Mouse (Mus musculus): ENCODE data around the gene Pias4. TPM values are rescaled to one million over a fixed set of nuclear protein-coding genes. Genes with fewer than 3 reads are reported as not detected.

Pias4 gene
- polyA plus RNA-seq, 1 experiment = 31.6 TPM

GRCm38 (mm10) chr10:81202978-81203720, 35.4 kb upstream of the Pias4 start:
- no peak overlapping the region for H3ac ChIP-seq (ENCODE audit: control insufficient read depth, insufficient read length, low read depth)
- H3K79me2 ChIP-seq (ENCODE audit: control insufficient read depth, insufficient read depth) = no peaks in the 10 kb centered on the region
- no peaks in the 10 kb centered on the region for H3K79me3 ChIP-seq (ENCODE audit: low read depth)
- peaks cover 20% of the 10 kb centered on the region for H3K27me3 ChIP-seq (ENCODE audit: control insufficient read depth, insufficient read depth, insufficient read length)
- no peaks in the 10 kb centered on the region for H3K36me3 ChIP-seq (ENCODE audit: control insufficient read depth, insufficient read depth)
- no peak overlapping the region for H3K4me3 ChIP-seq (ENCODE audit: insufficient read depth, poor library complexity, severe bottlenecking)
- no peak for TF ChIP-seq MAX (IDR thresholded peaks at IDR 0.05)
- TF ChIP-seq CTCF (IDR thresholded peaks at IDR 0.05; ENCODE audit: control insufficient read depth, insufficient read depth, insufficient read length) = no peak
- no peak for TF ChIP-seq MYOD1 (IDR thresholded peaks at IDR 0.05; ENCODE audit: control insufficient read depth, insufficient read length, low read depth)
- no peak for TF ChIP-seq MYOG (IDR thresholded peaks at IDR 0.05; ENCODE audit: control insufficient read depth, extremely low read depth, insufficient read length)
- no peak for TF ChIP-seq CEBPB (IDR thresholded peaks at IDR 0.05; ENCODE audit: low read depth)
- no peak for TF ChIP-seq USF1 (IDR thresholded peaks at IDR 0.05; ENCODE audit: low read depth)
- no peak for TF ChIP-seq FOSL1 (IDR thresholded peaks at IDR 0.05; ENCODE audit: insufficient read depth, low read length, poor library complexity, severe bottlenecking)

GRCm38 (mm10) chr10:81201807-81202758, 34.4 kb upstream of the Pias4 start, which contains the start of gene Nmrk2:
Gene Nmrk2 (minus strand): TSS chr10:81202051.
- no peak within 1 kb of the TSS for H3K4me3 ChIP-seq (ENCODE audit: insufficient read depth, poor library complexity, severe bottlenecking)

GRCm38 (mm10) chr10:81200605-81201287, 33.0 kb upstream of the Pias4 start:
- no peaks in the 10 kb centered on the region for H3K79me2 ChIP-seq (ENCODE audit: control insufficient read depth, insufficient read depth)
- H3ac ChIP-seq (ENCODE audit: control insufficient read depth, insufficient read length, low read depth) = no peak overlapping the region
- no peaks in the 10 kb centered on the region for H3K79me3 ChIP-seq (ENCODE audit: low read depth)
- TF ChIP-seq CTCF (IDR thresholded peaks at IDR 0.05; ENCODE audit: control insufficient read depth, insufficient read depth, insufficient read length) (no peak), MYOG (IDR thresholded peaks at IDR 0.05; ENCODE audit: control insufficient read depth, extremely low read depth, insufficient read length) (no peak), CEBPB (IDR thresholded peaks at IDR 0.05; ENCODE audit: low read depth) (no peak), MAX (IDR thresholded peaks at IDR 0.05) (no peak), MYOD1 (IDR thresholded peaks at IDR 0.05; ENCODE audit: control insufficient read depth, insufficient read length, low read depth) (no peak), USF1 (IDR thresholded peaks at IDR 0.05; ENCODE audit: low read depth) (no peak), FOSL1 (IDR thresholded peaks at IDR 0.05; ENCODE audit: insufficient read depth, low read length, poor library complexity, severe bottlenecking) (no peak)
- H3K4me3 ChIP-seq (ENCODE audit: insufficient read depth, poor library complexity, severe bottlenecking) = no peak overlapping the region
- no peaks in the 10 kb centered on the region for H3K36me3 ChIP-seq (ENCODE audit: control insufficient read depth, insufficient read depth)
- H3K27me3 ChIP-seq (ENCODE audit: control insufficient read depth, insufficient read depth, insufficient read length) = peaks cover 4% of the 10 kb centered on the region

More at GRCm38 (mm10) chr10:81201807-81202758, 34.4 kb upstream of the Pias4 start, which contains the start of gene Nmrk2:
- no peaks in the 10 kb centered on the region for H3K79me3 ChIP-seq (ENCODE audit: low read depth)
- H3ac ChIP-seq (ENCODE audit: control insufficient read depth, insufficient read length, low read depth) = no peak within 1 kb of the TSS
- TF ChIP-seq MYOG (IDR thresholded peaks at IDR 0.05; ENCODE audit: control insufficient read depth, extremely low read depth, insufficient read length) (no peak), CTCF (IDR thresholded peaks at IDR 0.05; ENCODE audit: control insufficient read depth, insufficient read depth, insufficient read length) (no peak), FOSL1 (IDR thresholded peaks at IDR 0.05; ENCODE audit: insufficient read depth, low read length, poor library complexity, severe bottlenecking) (no peak), MAX (IDR thresholded peaks at IDR 0.05) (no peak), MYOD1 (IDR thresholded peaks at IDR 0.05; ENCODE audit: control insufficient read depth, insufficient read length, low read depth) (no peak), CEBPB (IDR thresholded peaks at IDR 0.05; ENCODE audit: low read depth) (no peak), USF1 (IDR thresholded peaks at IDR 0.05; ENCODE audit: low read depth) (no peak)
- H3K79me2 ChIP-seq (ENCODE audit: control insufficient read depth, insufficient read depth) = no peaks in the 10 kb centered on the region
- H3K36me3 ChIP-seq (ENCODE audit: control insufficient read depth, insufficient read depth) = no peaks in the 10 kb centered on the region
- H3K27me3 ChIP-seq (ENCODE audit: control insufficient read depth, insufficient read depth, insufficient read length) = peaks cover 10% of the 10 kb centered on the region

GRCm38 (mm10) chr10:81200141-81200540, 32.4 kb upstream of the Pias4 start:
- H3K79me2 ChIP-seq (ENCODE audit: control insufficient read depth, insufficient read depth) = no peaks in the 10 kb centered on the region

GRCm38 (mm10) chr10:81198990-81199389, 31.3 kb upstream of the Pias4 start:
- Histone ChIP-seq H3K4me3 (ENCODE audit: insufficient read depth, poor library complexity, severe bottlenecking) (no peak overlapping the region), H3K79me3 (ENCODE audit: low read depth) (no peaks in the 10 kb centered on the region), H3ac (ENCODE audit: control insufficient read depth, insufficient read length, low read depth) (no peak overlapping the region), H3K36me3 (ENCODE audit: control insufficient read depth, insufficient read depth) (no peaks in the 10 kb centered on the region), H3K79me2 (ENCODE audit: control insufficient read depth, insufficient read depth) (no peaks in the 10 kb centered on the region), H3K27me3 (ENCODE audit: control insufficient read depth, insufficient read depth, insufficient read length) (peaks cover 4% of the 10 kb centered on the region)
- TF ChIP-seq MYOD1 (IDR thresholded peaks at IDR 0.05; ENCODE audit: control insufficient read depth, insufficient read length, low read depth) (no peak), MAX (IDR thresholded peaks at IDR 0.05) (no peak), FOSL1 (IDR thresholded peaks at IDR 0.05; ENCODE audit: insufficient read depth, low read length, poor library complexity, severe bottlenecking) (no peak), MYOG (IDR thresholded peaks at IDR 0.05; ENCODE audit: control insufficient read depth, extremely low read depth, insufficient read length) (no peak), USF1 (IDR thresholded peaks at IDR 0.05; ENCODE audit: low read depth) (no peak), CEBPB (IDR thresholded peaks at IDR 0.05; ENCODE audit: low read depth) (no peak), CTCF (IDR thresholded peaks at IDR 0.05; ENCODE audit: control insufficient read depth, insufficient read depth, insufficient read length) (no peak)

More at GRCm38 (mm10) chr10:81200141-81200540, 32.4 kb upstream of the Pias4 start:
- Histone ChIP-seq H3K36me3 (ENCODE audit: control insufficient read depth, insufficient read depth) (no peaks in the 10 kb centered on the region), H3K27me3 (ENCODE audit: control insufficient read depth, insufficient read depth, insufficient read length) (peaks cover 4% of the 10 kb centered on the region), H3K4me3 (ENCODE audit: insufficient read depth, poor library complexity, severe bottlenecking) (no peak overlapping the region), H3ac (ENCODE audit: control insufficient read depth, insufficient read length, low read depth) (no peak overlapping the region), H3K79me3 (ENCODE audit: low read depth) (no peaks in the 10 kb centered on the region)
- no peak for TF ChIP-seq CTCF (IDR thresholded peaks at IDR 0.05; ENCODE audit: control insufficient read depth, insufficient read depth, insufficient read length)
